Mouse (Mus musculus) ES-E14 (cell line): ENCODE data around the gene Polg.

Source experiments
- CHD2 ChIP-seq: IDR thresholded peaks from 2 replicates; pipeline ENCODE4 v1.6.1; 2014; ENCODE audit warnings: mild to moderate bottlenecking, low read depth, low read length, inconsistent platforms
- ZC3H11A ChIP-seq: IDR thresholded peaks from 2 replicates; pipeline ENCODE4 v1.6.1; 2012; ENCODE audit warnings: low read depth, mild to moderate bottlenecking, inconsistent platforms, low read length, borderline replicate concordance
- ZNF384 ChIP-seq: IDR thresholded peaks from 2 replicates; pipeline ENCODE4 v1.6.1; 2012; ENCODE audit warnings: low read depth, low read length, inconsistent platforms

DNA sequence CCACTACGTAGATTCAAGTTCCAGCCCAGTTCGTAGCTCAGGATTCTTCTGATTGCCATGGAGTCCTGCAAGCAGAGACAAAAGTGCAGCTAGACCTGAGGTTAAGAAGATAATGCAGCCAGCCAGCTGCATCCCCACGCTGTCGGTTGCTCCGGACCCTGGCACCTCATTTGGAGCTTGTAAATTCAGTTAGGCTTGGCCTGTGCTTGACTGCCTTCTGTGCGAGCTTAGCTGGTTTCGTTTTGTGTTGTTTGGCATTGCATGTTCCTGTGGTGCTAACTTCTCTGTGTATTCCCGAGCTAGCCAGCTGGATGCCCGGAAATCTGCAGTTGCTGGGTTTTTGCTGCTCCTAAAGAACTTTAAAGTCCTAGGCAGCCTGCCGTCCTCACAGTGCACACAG, 40.4 kb downstream of the Polg start:
- no peak for TF ChIP-seq CHD2
- no peak for TF ChIP-seq ZNF384
- no peak for TF ChIP-seq ZC3H11A
